Mouse (Mus musculus) stomach, postnatal 0 days (tissue): Measurements from ENCODE around the gene Tbx15. TPM values are rescaled to one million over a fixed set of nuclear protein-coding genes. Genes with fewer than 3 reads are reported as not detected.

ENCODE experiments used
- ATAC-seq: fragments of 200-750 bp; cut with Nextera tagmentation; 2 replicates; pipeline ENCODE4 v1.8.0; 2017; ENCODE audit not compliant: low FRiP score, low TSS enrichment
- DNase-seq: peaks from one replicate; pipeline ENCODE4 v3.0.0-alpha.2; 2016; ENCODE audit warnings: low spot score
- H3K27ac ChIP-seq: fragments of 300-500 bp; sonication (generic); replicated peaks from 2 replicates; pipeline ENCODE4 v1.5.1; 2014; ENCODE audit warnings: mild to moderate bottlenecking, control low read depth
- H3K27me3 ChIP-seq: fragments of 300-500 bp; sonication (generic); 2 replicates; pipeline ENCODE4 v1.6.1; 2014; ENCODE audit warnings: low read length; ENCODE audit not compliant: control insufficient read depth, insufficient read depth
- H3K36me3 ChIP-seq: fragments of 300-500 bp; sonication (generic); 2 replicates; pipeline ENCODE4 v1.6.1; 2014; ENCODE audit warnings: low read length, mixed read lengths; ENCODE audit not compliant: control insufficient read depth, insufficient read depth
- H3K4me1 ChIP-seq: fragments of 300-500 bp; sonication (generic); replicated peaks from 2 replicates; pipeline ENCODE4 v1.6.1; 2014; ENCODE audit warnings: antibody characterized with exemption; ENCODE audit not compliant: control insufficient read depth, insufficient read depth
- H3K4me2 ChIP-seq: fragments of 300-500 bp; sonication (generic); replicated peaks from 2 replicates; pipeline ENCODE4 v1.6.1; 2014; ENCODE audit warnings: low read depth, mild to moderate bottlenecking, control low read depth, moderate library complexity
- H3K4me3 ChIP-seq: fragments of 300-500 bp; sonication (generic); 2 replicates; pipeline ENCODE4 v1.5.1; 2014; ENCODE audit warnings: low read depth, low read length, control low read depth
- H3K9ac ChIP-seq: fragments of 300-500 bp; sonication (generic); 2 replicates; pipeline ENCODE4 v1.6.1; 2014; ENCODE audit warnings: mild to moderate bottlenecking, low read length, control low read depth, mixed read lengths
- H3K9me3 ChIP-seq: fragments of 300-500 bp; sonication (generic); 2 replicates; pipeline ENCODE4 v1.6.1; 2016; ENCODE audit warnings: low read length; ENCODE audit not compliant: control insufficient read depth
- CTCF ChIP-seq: IDR thresholded peaks from 2 replicates; pipeline ENCODE4 v1.5.1; 2016; ENCODE audit warnings: antibody characterized with exemption, low read depth, mild to moderate bottlenecking, moderate library complexity
- EP300 ChIP-seq: optimal IDR thresholded peaks from 2 replicates; pipeline ENCODE3; 2016; ENCODE audit warnings: antibody characterized with exemption
- WGBS: fragments of 180-500 bp; shearing (Covaris S2); extraction: QIAGEN DNeasy Blood & Tissue Kit; methylation state at CpG from one replicate; pipeline ENCODE4 v1.1.7; 2014; 5-methylcytosine and 5-hydroxymethylcytosine counted together
- polyA plus RNA-seq: library from polyadenylated mRNA; unstranded; fragments of >200 nt; fragmentation: Nextera tagmentation; extraction: Ambion mirVana; gene quantifications from 2 replicates; pipeline ENCODE4 v1.2.1, GENCODE M21; 2015

Tbx15 gene
- polyA plus RNA-seq, 1 experiment from 2014 or later: not detected

DNA sequence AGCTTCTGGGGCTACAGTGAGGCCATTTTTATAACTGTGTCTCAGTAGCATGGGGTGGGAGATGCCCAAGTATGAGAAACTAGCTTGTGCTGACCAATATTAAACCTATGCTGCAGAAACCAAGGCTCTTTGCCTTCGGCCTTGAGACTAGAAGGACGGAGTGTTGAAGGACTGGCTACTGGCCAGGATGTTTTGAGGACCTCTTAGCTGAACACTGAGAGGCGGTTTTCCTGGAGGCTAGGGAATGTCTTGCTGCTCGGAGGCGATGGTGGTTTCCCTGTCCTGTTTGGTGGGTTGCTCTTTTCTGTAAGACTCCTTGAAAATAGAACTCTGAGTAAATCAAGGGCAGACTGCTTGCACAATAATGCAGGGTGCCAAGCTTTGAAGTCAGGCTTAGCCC is 89.1 kb downstream of the Tbx15 start:
- WGBS: 79% methylated on average over 5 of the region's 5 CpGs
- H3K4me3 ChIP-seq: no peak overlapping the region
- no peak overlapping the region for H3K4me2 ChIP-seq
- no peaks in the 10 kb centered on the region for H3K27me3 ChIP-seq
- H3K27ac ChIP-seq: no peak overlapping the region
- no peak for TF ChIP-seq CTCF
- no peak for TF ChIP-seq EP300
- no peak overlapping the region for H3K9ac ChIP-seq
- H3K9me3 ChIP-seq: no peaks in the 10 kb centered on the region
- no peaks in the 10 kb centered on the region for H3K36me3 ChIP-seq
- DNase-seq (no peak), ATAC-seq (no peak)
- H3K4me1 ChIP-seq: no peaks in the 10 kb centered on the region

DNA sequence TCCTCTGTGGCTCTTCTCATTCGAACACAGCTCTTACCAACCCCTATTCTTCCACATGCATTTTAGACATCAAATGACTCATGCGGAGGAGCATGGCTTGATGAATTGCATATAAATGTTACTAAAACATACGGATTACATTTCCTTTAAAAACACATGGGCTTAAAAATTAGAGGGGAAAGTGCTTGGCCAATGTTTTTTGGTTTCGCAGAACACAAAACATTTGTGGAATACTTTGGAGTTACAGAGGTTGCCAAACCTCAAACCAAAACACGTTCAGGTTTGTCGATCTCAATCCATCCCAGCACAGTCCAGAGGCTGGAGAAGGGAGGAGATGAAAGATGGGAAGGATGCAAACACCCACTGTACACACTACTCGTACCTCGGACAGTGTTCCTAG is 90.9 kb downstream of the Tbx15 start:
- no peaks in the 10 kb centered on the region for H3K27me3 ChIP-seq
- H3K27ac ChIP-seq: no peak overlapping the region
- WGBS: 77% methylated on average over 8 of the region's 8 CpGs
- ATAC-seq (no peak), DNase-seq (no peak)
- no peaks in the 10 kb centered on the region for H3K4me1 ChIP-seq
- H3K9ac ChIP-seq: no peak overlapping the region
- H3K4me3 ChIP-seq: no peak overlapping the region
- H3K4me2 ChIP-seq: no peak overlapping the region
- H3K9me3 ChIP-seq: no peaks in the 10 kb centered on the region
- no peak for TF ChIP-seq EP300
- no peak for TF ChIP-seq CTCF
- H3K36me3 ChIP-seq: no peaks in the 10 kb centered on the region

DNA sequence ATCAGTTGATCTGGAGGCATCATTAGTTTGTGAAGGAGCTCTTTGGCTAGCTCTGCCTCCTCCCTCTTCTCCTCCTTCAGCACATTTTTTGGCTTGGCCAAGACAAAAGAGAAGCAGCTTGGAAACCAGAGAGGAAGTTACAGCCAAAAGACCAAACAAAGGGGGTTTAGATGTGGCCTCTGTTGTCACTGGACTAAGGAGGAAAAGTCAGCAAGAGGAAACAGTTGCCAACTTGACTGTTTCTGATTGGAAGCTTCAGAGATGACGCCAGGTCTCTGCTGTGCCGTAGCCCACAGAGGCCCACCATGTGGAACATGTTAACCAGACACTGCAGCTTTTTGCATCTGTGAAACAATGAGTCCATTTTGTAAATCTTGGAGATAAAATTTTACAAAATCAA is 96.7 kb downstream of the Tbx15 start:
- ATAC-seq: no peak
- WGBS: 68% methylated on average over 2 of the region's 2 CpGs

DNA sequence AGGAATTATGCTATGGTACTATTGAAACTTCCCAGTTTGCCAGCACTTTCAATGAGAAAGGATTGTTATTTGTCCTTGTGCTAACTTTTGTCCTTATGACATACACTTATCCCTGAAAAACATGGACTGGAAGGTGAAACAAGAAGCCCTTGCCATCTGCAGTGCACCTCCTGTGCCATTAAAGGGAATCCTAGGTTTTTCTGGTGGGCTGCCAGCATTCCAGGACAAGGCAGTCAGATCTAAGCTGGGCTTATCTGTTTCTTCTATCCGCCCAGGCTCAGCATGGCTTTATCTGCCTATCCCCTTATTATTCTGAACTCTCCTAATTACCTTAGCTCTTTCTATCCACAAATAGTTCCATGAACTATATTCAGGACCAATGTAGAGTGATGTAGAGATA is 98.6 kb downstream of the Tbx15 start:
- H3K9ac ChIP-seq: no peak overlapping the region
- DNase-seq (no peak), ATAC-seq (no peak)
- no peak overlapping the region for H3K4me2 ChIP-seq
- 66% methylated on average over 1 of the region's 1 CpGs for WGBS
- H3K4me3 ChIP-seq: no peak overlapping the region
- no peak overlapping the region for H3K27ac ChIP-seq
- TF ChIP-seq CTCF (no peak), EP300 (no peak)
- no peaks in the 10 kb centered on the region for H3K4me1 ChIP-seq
- H3K36me3 ChIP-seq: no peaks in the 10 kb centered on the region
- H3K27me3 ChIP-seq: no peaks in the 10 kb centered on the region
- no peaks in the 10 kb centered on the region for H3K9me3 ChIP-seq

More for the DNA sequence above, 96.7 kb downstream of the Tbx15 start:
- H3K9me3 ChIP-seq: no peaks in the 10 kb centered on the region
- H3K27ac ChIP-seq: no peak overlapping the region
- no peak overlapping the region for H3K4me3 ChIP-seq
- no peak for DNase-seq
- H3K9ac ChIP-seq: no peak overlapping the region
- H3K4me2 ChIP-seq: no peak overlapping the region
- H3K27me3 ChIP-seq: no peaks in the 10 kb centered on the region
- TF ChIP-seq EP300: no peak
- TF ChIP-seq CTCF: no peak
- no peaks in the 10 kb centered on the region for H3K4me1 ChIP-seq
- H3K36me3 ChIP-seq: no peaks in the 10 kb centered on the region

DNA sequence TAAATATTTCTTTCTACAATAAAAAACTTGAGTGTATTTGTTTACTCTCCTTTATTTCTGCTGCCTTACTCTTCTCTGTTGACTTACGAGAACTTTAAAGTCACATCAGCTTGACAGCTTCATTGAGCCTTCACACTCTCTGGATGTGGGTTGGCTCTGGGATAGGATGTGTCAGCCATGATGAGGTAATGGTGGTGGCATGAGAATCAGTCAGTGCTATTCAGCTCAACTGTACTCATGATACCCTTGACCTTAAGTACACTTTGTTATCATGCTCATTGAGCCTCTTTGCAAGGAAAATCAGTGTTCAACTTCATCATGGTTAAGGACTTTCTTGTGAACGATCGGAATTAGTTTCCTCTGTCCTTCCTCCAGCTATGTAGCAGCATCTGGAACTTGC is 99.8 kb downstream of the Tbx15 start:
- ATAC-seq (no peak), DNase-seq (no peak)
- Histone ChIP-seq H3K4me1 (no peaks in the 10 kb centered on the region), H3K4me3 (no peak overlapping the region), H3K9ac (no peak overlapping the region), H3K27me3 (no peaks in the 10 kb centered on the region), H3K27ac (no peak overlapping the region), H3K36me3 (no peaks in the 10 kb centered on the region), H3K9me3 (no peaks in the 10 kb centered on the region), H3K4me2 (no peak overlapping the region)
- TF ChIP-seq CTCF: no peak
- TF ChIP-seq EP300: no peak
- 66% methylated on average over 3 of the region's 3 CpGs for WGBS

DNA sequence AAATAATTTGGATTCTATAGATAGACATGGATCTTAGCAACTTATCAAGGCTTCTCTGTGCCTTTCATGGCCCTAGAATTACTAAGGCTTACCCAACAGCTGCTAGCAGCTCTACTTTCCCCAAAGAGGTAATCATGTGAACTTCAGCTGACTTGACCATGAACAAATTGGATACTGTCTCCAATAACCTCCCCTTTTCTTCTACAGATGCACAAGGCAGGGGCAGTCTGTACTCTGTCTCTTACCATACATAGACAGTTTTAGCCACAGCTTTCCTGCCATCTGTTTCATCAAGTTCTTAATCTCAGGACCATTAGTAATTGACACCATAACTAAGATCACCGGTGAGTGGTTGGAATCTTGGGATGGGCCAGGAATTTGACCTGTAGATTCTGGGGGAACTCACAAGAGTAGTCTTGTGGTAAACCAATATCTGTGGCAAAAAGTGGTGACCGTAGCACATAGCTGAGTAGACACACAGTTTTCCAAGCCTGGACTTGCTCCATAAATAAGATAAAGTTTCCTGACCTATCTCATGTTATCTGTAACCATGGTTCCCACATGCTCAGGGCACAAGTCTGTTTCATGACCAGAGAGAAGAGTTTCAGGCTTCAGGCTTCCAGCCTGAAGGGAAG is 139.6 kb downstream of the Tbx15 start:
- Histone ChIP-seq H3K4me2 (no peak overlapping the region), H3K4me1 (no peaks in the 10 kb centered on the region), H3K9ac (no peak overlapping the region), H3K27ac (no peak overlapping the region), H3K27me3 (no peaks in the 10 kb centered on the region), H3K36me3 (no peaks in the 10 kb centered on the region), H3K9me3 (no peaks in the 10 kb centered on the region), H3K4me3 (no peak overlapping the region)
- ATAC-seq (no peak), DNase-seq (no peak)
- no peak for TF ChIP-seq CTCF
- no peak for TF ChIP-seq EP300
- 76% methylated on average over 2 of the region's 2 CpGs for WGBS
